Mouse (Mus musculus) hindbrain, embryonic 11.5 days (tissue): ENCODE measurements around the gene Polk. TPM values are rescaled to one million over a fixed set of nuclear protein-coding genes. Genes with fewer than 3 reads are reported as not detected.

ENCODE experiments used
- ATAC-seq: fragments of 200-750 bp; cut with Nextera tagmentation; 2 replicates; pipeline ENCODE4 v1.8.0; 2017; ENCODE audit warnings: mild to moderate bottlenecking, moderate TSS enrichment, moderate library complexity; ENCODE audit not compliant: low FRiP score
- DNase-seq: peaks from one replicate; pipeline ENCODE4 v3.0.0-alpha.2; 2015; ENCODE audit warnings: low spot score
- H3K27ac ChIP-seq: fragments of 300-500 bp; sonication (generic); 2 replicates; pipeline ENCODE4 v1.5.1; 2014; ENCODE audit warnings: mild to moderate bottlenecking, low read depth, low read length
- H3K27me3 ChIP-seq: fragments of 300-500 bp; sonication (generic); 2 replicates; pipeline ENCODE4 v1.6.1; 2014; ENCODE audit warnings: mild to moderate bottlenecking, low read length, moderate library complexity, mixed read lengths; ENCODE audit not compliant: control insufficient read depth, insufficient read depth
- H3K36me3 ChIP-seq: fragments of 300-500 bp; sonication (generic); 2 replicates; pipeline ENCODE4 v1.6.1; 2014; ENCODE audit warnings: mild to moderate bottlenecking, low read length, moderate library complexity, mixed read lengths; ENCODE audit not compliant: control insufficient read depth, insufficient read depth
- H3K4me1 ChIP-seq: fragments of 300-500 bp; sonication (generic); replicated peaks from 2 replicates; pipeline ENCODE4 v1.6.1; 2014; ENCODE audit warnings: low read length, mixed read lengths; ENCODE audit not compliant: control insufficient read depth, insufficient read depth
- H3K4me2 ChIP-seq: fragments of 300-500 bp; sonication (generic); replicated peaks from 2 replicates; pipeline ENCODE4 v1.6.1; 2014; ENCODE audit warnings: mild to moderate bottlenecking, low read depth, low read length
- H3K4me3 ChIP-seq: fragments of 300-500 bp; sonication (generic); 2 replicates; pipeline ENCODE4 v1.5.1; 2014; ENCODE audit warnings: low read depth, low read length
- H3K9ac ChIP-seq: fragments of 300-500 bp; sonication (generic); 2 replicates; pipeline ENCODE4 v1.6.1; 2014; ENCODE audit warnings: low read depth, low read length
- H3K9me3 ChIP-seq: fragments of 300-500 bp; sonication (generic); 2 replicates; pipeline ENCODE4 v1.6.1; 2016; ENCODE audit warnings: low read length; ENCODE audit not compliant: control insufficient read depth
- WGBS: fragments of 180-500 bp; shearing (Covaris S2); extraction: QIAGEN DNeasy Blood & Tissue Kit; methylation state at CpG from one replicate; pipeline ENCODE4 v1.1.7; 2014; 5-methylcytosine and 5-hydroxymethylcytosine counted together
- polyA plus RNA-seq: library from polyadenylated mRNA; unstranded; fragments of >200 nt; fragmentation: Nextera tagmentation; extraction: Ambion mirVana; gene quantifications from 2 replicates; pipeline ENCODE4 v1.2.1, GENCODE M21; 2014

Gene Polk
- polyA plus RNA-seq, 1 experiment from 2014 or later, result 6.7 TPM

GRCm38 (mm10) chr13:96567977-96568376 is 25.6 kb upstream of the Polk start:
- H3K4me2 ChIP-seq, result no peak overlapping the region

GRCm38 (mm10) chr13:96555099-96555498 is 12.7 kb upstream of the Polk start:
- Histone ChIP-seq H3K9me3 (no peaks in the 10 kb centered on the region), H3K4me2 (no peak overlapping the region), H3K4me1 (no peaks in the 10 kb centered on the region), H3K27me3 (no peaks in the 10 kb centered on the region), H3K4me3 (no peak overlapping the region), H3K9ac (no peak overlapping the region), H3K27ac (no peak overlapping the region), H3K36me3 (no peaks in the 10 kb centered on the region)
- WGBS, result 97% methylated on average over 3 of the region's 3 CpGs
- DNase-seq, result no peak
- no peak for ATAC-seq

More at GRCm38 (mm10) chr13:96567977-96568376, 25.6 kb upstream of the Polk start:
- H3K9me3 ChIP-seq, result no peaks in the 10 kb centered on the region
- no peaks in the 10 kb centered on the region for H3K4me1 ChIP-seq
- no peak overlapping the region for H3K9ac ChIP-seq
- whole genome bisulfite sequencing, result 62% methylated on average over 6 of the region's 6 CpGs
- DNase-seq (no peak), ATAC-seq (no peak)
- H3K27ac ChIP-seq, result no peak overlapping the region
- H3K4me3 ChIP-seq, result no peak overlapping the region
- H3K36me3 ChIP-seq, result no peaks in the 10 kb centered on the region
- no peaks in the 10 kb centered on the region for H3K27me3 ChIP-seq

DNA sequence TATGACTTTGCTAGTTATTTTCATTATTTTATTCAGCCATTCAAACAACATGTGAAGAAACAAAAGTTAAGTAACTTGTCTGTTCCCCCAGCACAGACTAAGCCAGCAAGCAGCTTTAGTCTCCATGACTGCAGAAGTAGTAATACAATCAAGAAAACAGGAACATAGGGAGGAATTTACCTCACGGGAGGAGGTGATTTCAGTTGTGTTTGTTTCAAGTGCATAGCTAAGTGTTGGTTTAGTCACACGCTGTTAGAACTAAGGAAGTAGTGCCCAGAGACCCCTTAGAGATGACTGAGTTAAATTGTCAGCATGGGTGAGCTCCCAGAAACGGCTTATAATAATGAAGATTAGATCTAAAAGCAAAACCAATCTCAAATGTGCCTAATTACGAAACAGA is 5.6 kb upstream of the Polk start:
- no peaks in the 10 kb centered on the region for H3K9me3 ChIP-seq
- H3K4me1 ChIP-seq, result no peaks in the 10 kb centered on the region
- no peaks in the 10 kb centered on the region for H3K36me3 ChIP-seq
- no peaks in the 10 kb centered on the region for H3K27me3 ChIP-seq
- 76% methylated on average over 4 of the region's 4 CpGs for WGBS
- no peak for ATAC-seq
- H3K4me3 ChIP-seq, result no peak overlapping the region
- H3K27ac ChIP-seq, result no peak overlapping the region
- no peak overlapping the region for H3K4me2 ChIP-seq
- H3K9ac ChIP-seq, result no peak overlapping the region
- DNase-seq, result no peak

DNA sequence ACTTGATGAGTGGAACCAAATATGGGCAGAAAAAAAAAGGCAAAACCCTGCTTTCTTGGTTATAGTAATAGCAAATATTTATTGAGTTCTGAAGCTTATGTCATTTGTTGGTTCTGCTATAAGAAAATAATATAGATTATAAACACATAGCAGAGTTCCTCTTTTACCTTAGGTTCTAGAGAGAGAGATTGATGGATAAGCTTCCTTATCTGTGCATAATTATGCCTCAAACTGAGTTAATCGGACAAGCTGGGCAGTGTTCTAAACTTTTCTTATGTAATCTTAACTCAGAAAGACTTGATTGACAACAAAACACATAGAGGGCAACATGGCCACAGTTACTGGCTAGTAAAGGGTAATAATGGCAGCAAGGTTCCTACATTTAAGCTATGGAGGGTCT is 4.9 kb upstream of the Polk start:
- Histone ChIP-seq H3K27me3 (no peaks in the 10 kb centered on the region), H3K4me1 (no peaks in the 10 kb centered on the region), H3K36me3 (no peaks in the 10 kb centered on the region), H3K4me3 (no peak overlapping the region), H3K27ac (no peak overlapping the region), H3K4me2 (no peak overlapping the region), H3K9me3 (no peaks in the 10 kb centered on the region), H3K9ac (no peak overlapping the region)
- no peak for ATAC-seq
- DNase-seq, result no peak
- 88% methylated on average over 1 of the region's 1 CpGs for WGBS

- ATAC-seq (no peak), DNase-seq (peak; percentile 31)
- Histone ChIP-seq H3K27me3 (no peaks in the 10 kb centered on the region), H3K4me1 (no peaks in the 10 kb centered on the region), H3K9ac (no peak overlapping the region), H3K27ac (no peak overlapping the region), H3K36me3 (no peaks in the 10 kb centered on the region), H3K4me2 (no peak overlapping the region), H3K9me3 (no peaks in the 10 kb centered on the region), H3K4me3 (no peak overlapping the region)
- WGBS, result 77% methylated on average over 2 of the region's 2 CpGs
Observed at GRCm38 (mm10) chr13:96544506-96544905, 2.1 kb upstream of the Polk start.

DNA sequence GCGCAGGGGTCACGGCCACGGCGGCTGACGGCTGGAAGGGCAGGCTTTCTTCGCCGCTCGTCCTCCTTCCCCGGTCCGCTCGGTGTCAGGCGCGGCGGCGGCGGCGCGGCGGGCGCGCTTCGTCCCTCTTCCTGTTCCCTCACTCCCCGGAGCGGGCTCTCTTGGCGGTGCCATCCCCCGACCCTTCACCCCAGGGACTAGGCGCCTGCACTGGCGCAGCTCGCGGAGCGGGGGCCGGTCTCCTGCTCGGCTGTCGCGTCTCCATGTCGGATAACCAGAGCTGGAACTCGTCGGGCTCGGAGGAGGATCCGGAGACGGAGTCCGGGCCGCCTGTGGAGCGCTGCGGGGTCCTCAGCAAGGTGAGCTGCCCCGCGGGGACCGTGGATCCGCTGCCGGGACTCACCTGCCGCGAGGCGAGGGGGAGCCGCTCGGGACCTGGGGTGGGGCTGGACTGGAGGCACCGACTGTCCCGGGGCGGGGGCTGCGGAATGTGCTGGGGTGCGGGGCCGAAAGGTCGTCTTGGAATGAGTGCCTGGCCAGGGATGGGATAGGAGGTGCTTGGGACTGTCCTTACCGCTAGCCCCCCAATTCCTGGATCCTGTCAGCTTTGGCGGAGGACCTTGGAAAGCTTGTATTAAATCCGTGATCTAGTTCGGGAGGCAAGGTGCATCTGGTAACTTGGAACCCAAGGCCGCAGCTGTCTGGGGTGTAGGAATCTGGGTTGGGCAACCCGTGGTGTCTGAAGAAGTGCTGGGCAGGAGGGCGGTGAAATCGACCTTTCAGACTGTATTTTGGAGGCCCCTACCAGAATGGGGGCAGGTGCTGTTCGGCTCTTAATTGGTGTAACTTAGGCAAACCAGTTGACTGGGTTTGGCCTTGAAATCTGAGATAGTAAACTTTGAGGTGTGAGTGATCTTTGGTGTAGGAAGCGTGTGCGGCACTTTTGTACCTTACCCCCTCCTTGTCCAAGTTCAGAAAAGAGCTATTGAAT is 817 bp upstream of the Polk start:
- Histone ChIP-seq H3K27ac (peak overlapping the region; percentile 87), H3K4me1 (no peaks in the 10 kb centered on the region), H3K36me3 (no peaks in the 10 kb centered on the region), H3K4me3 (peak overlapping the region; percentile 95), H3K27me3 (no peaks in the 10 kb centered on the region), H3K9me3 (no peaks in the 10 kb centered on the region), H3K9ac (peak overlapping the region; percentile 83), H3K4me2 (peak overlapping the region; percentile 75)
- DNase-seq, result no peak
- WGBS, result under 1% methylated on average over 57 of the region's 73 CpGs
- ATAC-seq, result peak; percentile 29

DNA sequence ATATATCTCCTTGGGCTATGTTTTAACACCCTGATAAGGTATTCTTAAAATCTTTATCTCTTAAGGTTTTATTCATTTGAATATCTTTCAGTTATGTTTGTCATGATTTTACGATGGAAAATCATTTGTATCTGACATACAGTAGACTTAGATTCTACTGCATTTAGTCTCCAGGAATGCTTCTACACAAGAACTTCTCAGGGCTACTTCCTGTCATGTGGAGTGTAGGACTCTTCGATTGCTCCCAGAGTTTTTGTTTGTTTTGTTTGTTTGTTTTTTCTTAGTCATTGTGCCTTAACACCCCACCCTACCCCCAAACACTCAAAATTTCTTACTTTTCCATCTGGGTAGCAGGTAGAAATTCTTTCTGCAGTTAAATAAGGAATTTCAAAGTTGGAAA is 998 bp downstream of the Polk start:
- Histone ChIP-seq H3K36me3 (no peaks in the 10 kb centered on the region), H3K27me3 (no peaks in the 10 kb centered on the region), H3K9ac (no peak overlapping the region), H3K27ac (no peak overlapping the region), H3K4me3 (peak overlapping the region; percentile 95; the same call in 1 of the 2 replicates), H3K4me2 (no peak overlapping the region), H3K4me1 (no peaks in the 10 kb centered on the region), H3K9me3 (no peaks in the 10 kb centered on the region)
- DNase-seq (no peak), ATAC-seq (no peak)
- 45% methylated on average over 2 of the region's 2 CpGs for WGBS

GRCm38 (mm10) chr13:96538103-96538502 is 4.3 kb downstream of the Polk start:
- no peak overlapping the region for H3K4me2 ChIP-seq
- H3K36me3 ChIP-seq, result no peaks in the 10 kb centered on the region
- no peaks in the 10 kb centered on the region for H3K9me3 ChIP-seq
- 88% methylated on average over 3 of the region's 3 CpGs for WGBS
- no peak overlapping the region for H3K27ac ChIP-seq
- ATAC-seq (no peak), DNase-seq (no peak)
- no peaks in the 10 kb centered on the region for H3K4me1 ChIP-seq
- H3K4me3 ChIP-seq, result no peak overlapping the region
- H3K9ac ChIP-seq, result no peak overlapping the region
- no peaks in the 10 kb centered on the region for H3K27me3 ChIP-seq
